Mouse (Mus musculus) intestine, postnatal 0 days (tissue): Measurements from ENCODE around the gene Hspd1. TPM values are rescaled to one million over a fixed set of nuclear protein-coding genes. Genes with fewer than 3 reads are reported as not detected.
A peak's percentile ranks its signal among the peaks of the same experiment; 100 is the strongest.
"Not testable (repeated sequence)": the region's sequence is repeated elsewhere in the genome, so short reads cannot be mapped to it uniquely, and the experiment has no call there.

Experiments used
- ATAC-seq: fragments of 200-750 bp; cut with Nextera tagmentation; 2 replicates; pipeline ENCODE4 v1.8.0; 2017; ENCODE audit warnings: mild to moderate bottlenecking, moderate TSS enrichment, moderate library complexity
- H3K27ac ChIP-seq: fragments of 300-500 bp; sonication (generic); 2 replicates; pipeline ENCODE4 v1.5.1; 2014; ENCODE audit warnings: mild to moderate bottlenecking, low read depth, low read length, moderate library complexity
- H3K27me3 ChIP-seq: fragments of 300-500 bp; sonication (generic); replicated peaks from 2 replicates; pipeline ENCODE4 v1.6.1; 2014; ENCODE audit warnings: low read length, mixed read lengths; ENCODE audit not compliant: control insufficient read depth, insufficient read depth
- H3K36me3 ChIP-seq: fragments of 300-500 bp; sonication (generic); 2 replicates; pipeline ENCODE4 v1.6.1; 2014; ENCODE audit warnings: mild to moderate bottlenecking, moderate library complexity; ENCODE audit not compliant: control insufficient read depth, insufficient read depth
- H3K4me1 ChIP-seq: fragments of 300-500 bp; sonication (generic); replicated peaks from 2 replicates; pipeline ENCODE4 v1.6.1; 2014; ENCODE audit warnings: antibody characterized with exemption, low read length, mixed read lengths; ENCODE audit not compliant: control insufficient read depth, insufficient read depth
- H3K4me2 ChIP-seq: fragments of 300-500 bp; sonication (generic); replicated peaks from 2 replicates; pipeline ENCODE4 v1.6.1; 2014; ENCODE audit warnings: low read depth, mild to moderate bottlenecking, moderate library complexity
- H3K4me3 ChIP-seq: fragments of 300-500 bp; sonication (generic); 2 replicates; pipeline ENCODE4 v1.5.1; 2014; ENCODE audit warnings: low read depth, low read length
- H3K9ac ChIP-seq: fragments of 300-500 bp; sonication (generic); 2 replicates; pipeline ENCODE4 v1.6.1; 2014; ENCODE audit warnings: mild to moderate bottlenecking, low read depth, low read length
- H3K9me3 ChIP-seq: fragments of 300-500 bp; sonication (generic); 2 replicates; pipeline ENCODE4 v1.6.1; 2016; ENCODE audit warnings: mixed run types; ENCODE audit not compliant: control insufficient read depth
- CTCF ChIP-seq: sonication (generic); IDR thresholded peaks from 2 replicates; pipeline ENCODE4 v1.5.1; 2016; ENCODE audit warnings: low read depth, mild to moderate bottlenecking, control low read depth, antibody characterized with exemption, moderate library complexity
- WGBS: fragments of 180-500 bp; shearing (Covaris S2); extraction: QIAGEN DNeasy Blood & Tissue Kit; methylation state at CpG from one replicate; pipeline ENCODE4 v1.1.7; 2014; 5-methylcytosine and 5-hydroxymethylcytosine counted together
- polyA plus RNA-seq: library from polyadenylated mRNA; unstranded; fragments of >200 nt; fragmentation: Nextera tagmentation; extraction: Ambion mirVana; gene quantifications from 2 replicates; pipeline ENCODE4 v1.2.1, GENCODE M21; 2015

Hspd1 gene
- polyA plus RNA-seq, 1 experiment from 2014 or later = 164 TPM

DNA sequence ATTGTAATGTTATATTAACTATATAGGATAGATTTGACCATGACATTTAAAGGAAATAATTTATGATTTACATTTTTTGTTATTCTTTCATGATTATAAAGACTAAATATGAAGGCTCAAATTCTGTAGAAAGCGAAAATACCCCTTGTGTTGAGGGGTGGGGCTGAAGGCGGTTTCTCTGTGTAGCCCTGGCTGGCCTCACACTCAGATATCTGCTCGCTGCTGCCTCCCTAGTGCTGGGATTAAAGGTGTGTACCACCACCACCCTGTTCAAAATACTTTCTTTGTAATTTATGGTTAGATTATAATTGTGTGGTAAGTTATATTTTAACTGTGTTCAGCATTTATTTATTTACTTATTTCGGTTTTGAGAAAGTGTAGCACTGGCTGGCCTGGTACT, 26.3 kb downstream of the Hspd1 start:
- no peak overlapping the region for H3K27ac ChIP-seq
- peaks cover 22% of the 10 kb centered on the region for H3K36me3 ChIP-seq
- H3K4me2 ChIP-seq = no peak overlapping the region
- H3K4me3 ChIP-seq = no peak overlapping the region
- ATAC-seq = no peak
- H3K27me3 ChIP-seq = no peaks in the 10 kb centered on the region
- no peak for TF ChIP-seq CTCF
- H3K9me3 ChIP-seq = no peaks in the 10 kb centered on the region
- WGBS = 87% methylated on average over 4 of the region's 4 CpGs
- no peaks in the 10 kb centered on the region for H3K4me1 ChIP-seq
- no peak overlapping the region for H3K9ac ChIP-seq

DNA sequence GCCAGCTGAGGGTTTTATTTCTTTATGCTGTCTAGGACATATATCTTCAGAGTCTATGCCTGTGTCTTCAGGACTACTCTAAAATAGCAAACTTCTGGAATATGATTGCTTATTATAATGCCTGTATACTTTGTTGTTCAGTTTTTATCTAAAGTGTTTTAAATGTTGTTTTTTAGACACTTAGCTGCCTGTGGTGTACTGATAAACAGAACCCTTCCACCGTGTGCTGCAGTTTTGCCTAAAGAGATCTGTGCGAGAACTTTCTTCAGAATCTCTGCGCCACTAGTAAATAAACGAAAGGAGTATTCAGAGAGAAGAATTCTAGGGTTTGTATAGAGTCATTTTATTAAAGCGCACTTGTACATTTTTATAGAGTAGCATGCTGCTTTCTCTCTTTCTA, 26.9 kb downstream of the Hspd1 start:
- no peak overlapping the region for H3K27ac ChIP-seq
- H3K4me1 ChIP-seq = no peaks in the 10 kb centered on the region
- H3K27me3 ChIP-seq = no peaks in the 10 kb centered on the region
- H3K9me3 ChIP-seq = no peaks in the 10 kb centered on the region
- H3K4me2 ChIP-seq = no peak overlapping the region
- no peak overlapping the region for H3K4me3 ChIP-seq
- H3K36me3 ChIP-seq = peaks cover 15% of the 10 kb centered on the region
- no peak for ATAC-seq
- H3K9ac ChIP-seq = no peak overlapping the region
- 89% methylated on average over 5 of the region's 5 CpGs for WGBS
- no peak for TF ChIP-seq CTCF

DNA sequence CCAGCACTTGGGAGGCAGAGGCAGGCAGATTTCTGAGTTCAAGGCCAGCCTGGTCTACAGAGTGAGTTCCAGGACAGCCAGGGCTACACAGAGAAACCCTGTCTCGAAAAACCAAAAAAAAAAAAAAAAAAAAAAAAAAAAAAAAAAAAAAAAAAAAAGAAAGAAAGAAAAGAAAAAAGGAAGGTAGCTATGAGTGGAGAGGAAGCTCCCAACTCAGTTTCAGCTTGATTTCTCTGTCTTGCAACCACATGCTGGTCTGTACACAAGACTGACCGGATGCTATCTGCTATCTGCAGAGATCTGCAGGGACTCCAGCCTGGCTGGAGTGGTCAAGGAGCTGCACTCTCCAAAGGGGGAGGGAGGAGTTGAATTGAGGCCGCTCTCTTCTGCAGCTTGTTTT, 29.7 kb downstream of the Hspd1 start:
- H3K9ac ChIP-seq, H3K4me1 ChIP-seq, ATAC-seq, H3K4me3 ChIP-seq, H3K4me2 ChIP-seq, H3K9me3 ChIP-seq, H3K27me3 ChIP-seq, H3K27ac ChIP-seq: not testable (repeated sequence)
- 94% methylated on average over 2 of the region's 3 CpGs for WGBS
- H3K36me3 ChIP-seq = peaks cover 12% of the 10 kb centered on the region; the same call in 1 of the 2 replicates

DNA sequence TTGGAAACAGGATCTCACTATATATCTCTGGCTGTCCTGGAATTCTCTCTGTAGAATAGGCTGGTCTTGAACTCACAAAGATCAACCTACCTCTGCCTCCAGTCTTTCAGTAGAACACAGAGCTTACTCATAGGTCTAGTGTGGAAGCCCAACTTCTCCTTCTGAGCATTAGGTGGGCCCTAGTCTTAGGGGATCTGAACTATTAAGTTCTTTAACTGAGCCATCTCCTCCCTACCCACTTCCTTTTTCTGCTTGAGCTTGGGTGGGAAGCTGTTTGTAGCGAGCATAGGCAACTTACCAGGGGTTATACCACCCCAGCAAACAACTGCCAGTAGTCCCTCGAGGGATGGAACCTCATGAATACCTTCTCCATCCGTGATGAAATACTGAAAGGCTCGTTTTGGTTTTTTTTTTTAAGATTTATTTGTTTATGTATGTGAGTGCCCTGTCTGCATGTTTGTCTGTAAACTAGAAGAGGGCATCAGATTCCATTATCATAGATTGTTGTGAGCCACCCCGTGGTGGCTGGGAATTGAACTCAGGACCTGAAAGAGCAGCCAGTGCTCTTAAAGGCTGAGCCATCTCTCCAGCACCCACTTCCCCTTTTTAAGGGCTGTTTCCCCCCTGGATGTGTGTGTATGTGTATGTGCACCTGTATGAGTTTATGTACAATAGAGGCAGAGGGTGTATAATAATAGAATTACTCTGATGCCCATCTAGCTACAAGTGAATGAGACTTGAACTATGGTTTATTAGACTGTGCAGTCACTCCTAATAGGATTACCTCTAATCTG, 32.5 kb downstream of the Hspd1 start:
- no peak for TF ChIP-seq CTCF
- 85% methylated on average over 5 of the region's 5 CpGs for WGBS
- no peak overlapping the region for H3K4me3 ChIP-seq
- no peak for ATAC-seq
- H3K4me2 ChIP-seq = no peak overlapping the region
- no peak overlapping the region for H3K27ac ChIP-seq
- 0 out of 2 replicates have a peak, but pooled peaks cover 4% of the 10 kb centered on the region for H3K4me1 ChIP-seq
- no peaks in the 10 kb centered on the region for H3K9me3 ChIP-seq
- H3K27me3 ChIP-seq = no peaks in the 10 kb centered on the region
- no peak overlapping the region for H3K9ac ChIP-seq
- peaks cover 5% of the 10 kb centered on the region; the same call in 1 of the 2 replicates for H3K36me3 ChIP-seq

DNA sequence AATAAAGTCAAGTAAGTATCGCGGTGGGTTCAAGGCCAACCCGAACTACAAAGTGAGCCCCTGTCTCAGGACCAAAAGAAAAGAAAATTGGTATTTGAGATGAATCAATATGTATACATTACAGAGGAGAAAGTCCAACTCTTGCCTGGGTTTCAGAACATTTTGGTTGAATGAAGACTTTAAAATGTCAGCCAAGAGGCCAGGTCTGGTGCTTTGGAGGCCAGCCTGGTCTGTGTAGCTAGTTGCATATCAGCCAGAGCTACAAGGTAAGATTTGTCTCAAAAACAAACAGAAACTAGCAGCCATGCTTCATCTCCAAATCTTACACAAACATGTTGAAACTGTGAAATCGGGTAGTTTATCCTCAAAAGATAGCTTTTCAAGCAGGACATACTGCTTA, 34.4 kb downstream of the Hspd1 start:
- H3K9ac ChIP-seq = peak overlapping the region; percentile 74; the same call in 1 of the 2 replicates
- 0 out of 2 replicates have a peak, but pooled peaks cover 3% of the 10 kb centered on the region for H3K9me3 ChIP-seq
- peak overlapping the region; percentile 76 for H3K4me2 ChIP-seq
- H3K36me3 ChIP-seq = peaks cover 5% of the 10 kb centered on the region; the same call in 1 of the 2 replicates
- H3K4me3 ChIP-seq = peak overlapping the region; percentile 71
- 57% methylated on average over 4 of the region's 4 CpGs for WGBS
- H3K27me3 ChIP-seq = no peaks in the 10 kb centered on the region
- no peak for ATAC-seq
- no peak for TF ChIP-seq CTCF
- peak overlapping the region; percentile 95; the same call in 1 of the 2 replicates for H3K27ac ChIP-seq
- 0 out of 2 replicates have a peak, but pooled peaks cover 4% of the 10 kb centered on the region for H3K4me1 ChIP-seq

DNA sequence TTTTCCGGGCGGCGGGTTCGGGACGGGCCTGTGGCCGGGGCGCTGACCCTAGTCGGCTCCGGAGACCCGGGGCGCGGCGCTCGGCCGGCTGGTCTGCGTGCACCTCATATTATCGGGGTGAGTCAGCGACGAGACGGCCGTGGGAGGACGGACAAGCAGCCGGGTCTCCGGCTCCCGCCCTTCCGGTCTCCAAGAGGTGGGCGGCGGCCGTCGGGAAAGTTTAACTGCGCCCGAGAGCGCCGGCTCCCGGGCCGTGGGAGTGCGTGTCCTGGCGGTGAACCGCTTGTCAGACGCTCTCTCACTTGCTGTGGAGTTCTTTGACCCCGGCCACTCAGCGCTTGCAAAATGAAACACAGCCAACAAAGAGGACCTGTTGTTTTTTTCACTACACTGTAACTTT, 35.0 kb downstream of the Hspd1 start:
- Histone ChIP-seq H3K9ac (peak overlapping the region; percentile 74), H3K4me1 (0 out of 2 replicates have a peak, but pooled peaks cover 4% of the 10 kb centered on the region), H3K27me3 (no peaks in the 10 kb centered on the region), H3K9me3 (0 out of 2 replicates have a peak, but pooled peaks cover 3% of the 10 kb centered on the region), H3K36me3 (peaks cover 5% of the 10 kb centered on the region; the same call in 1 of the 2 replicates), H3K4me3 (peak overlapping the region; percentile 71), H3K4me2 (peak overlapping the region; percentile 76), H3K27ac (peak overlapping the region; percentile 95)
- WGBS = 0% methylated on average over 42 of the region's 42 CpGs
- ATAC-seq = peak; percentile 81
- TF ChIP-seq CTCF = peak; percentile 45
